Mouse (Mus musculus): Measurements from ENCODE around the gene Ncor2.

Gene Ncor2

DNA sequence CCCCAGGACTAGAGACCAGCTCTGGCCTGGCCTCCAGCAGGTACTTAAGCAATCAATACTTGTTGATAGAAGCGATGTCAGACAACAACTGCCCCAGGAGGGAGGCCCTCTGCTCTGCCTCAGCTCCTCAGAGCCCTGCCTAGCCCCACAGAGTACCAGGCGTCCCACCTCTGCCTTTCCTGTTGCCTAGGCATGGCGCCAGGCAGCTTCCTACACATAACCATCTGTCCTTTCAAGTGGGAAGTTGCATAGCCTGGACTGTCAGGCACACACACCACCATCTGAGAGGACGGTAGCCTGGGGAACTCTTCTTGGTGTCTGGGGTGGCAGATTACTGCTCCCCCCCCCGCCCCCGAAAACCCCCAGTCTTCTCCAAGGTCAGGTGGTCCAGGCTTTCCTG lies 182.2 kb downstream of the Ncor2 start:
- DNase-seq (ENCODE audit: low read depth in 1 of 2, low spot score in 2 of 2) = no peak

DNA sequence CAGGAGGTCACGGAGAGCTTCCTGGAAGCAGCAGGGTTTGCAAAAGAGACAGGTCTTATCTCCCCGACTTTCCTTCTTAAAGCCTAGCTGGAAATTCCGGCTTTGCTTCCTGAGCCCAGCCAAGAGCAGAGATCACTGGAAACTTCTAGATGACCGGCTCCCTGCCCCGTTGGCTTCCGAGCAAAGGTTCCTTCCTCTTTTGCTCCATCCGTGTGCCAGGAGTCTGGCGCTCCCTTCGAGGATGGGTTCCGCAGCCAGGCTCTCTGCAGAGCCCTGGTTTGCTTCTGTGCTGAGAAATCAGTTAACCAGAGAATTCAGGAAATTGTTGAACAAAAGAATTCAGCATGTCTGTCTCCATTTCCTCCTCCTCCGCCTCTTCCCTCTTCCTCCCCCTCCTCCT lies 186.1 kb downstream of the Ncor2 start:
- DNase-seq (ENCODE audit: low read depth in 1 of 2, low spot score in 2 of 2) = no peak

DNA sequence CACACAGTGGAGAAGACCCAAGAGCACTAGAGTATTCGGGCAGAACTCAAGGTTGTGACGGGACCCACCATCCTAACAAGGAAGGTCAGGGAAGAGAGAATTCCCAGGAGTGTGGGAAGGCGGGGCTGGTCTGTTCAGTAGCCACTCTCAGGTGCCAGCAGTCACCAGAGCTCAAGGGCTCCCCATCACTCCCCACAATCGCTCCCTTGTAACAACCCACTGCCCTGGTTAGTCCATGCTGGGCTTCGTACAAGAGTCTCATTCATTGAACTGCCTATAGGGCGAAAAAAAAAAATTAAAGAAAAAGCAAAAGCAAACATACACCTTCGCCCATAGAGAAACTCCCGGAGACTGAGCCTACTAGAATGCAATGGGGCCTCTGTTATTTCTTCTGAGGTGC lies 186.7 kb downstream of the Ncor2 start:
- no peak for DNase-seq (ENCODE audit: low read depth in 1 of 2, low spot score in 2 of 2)

DNA sequence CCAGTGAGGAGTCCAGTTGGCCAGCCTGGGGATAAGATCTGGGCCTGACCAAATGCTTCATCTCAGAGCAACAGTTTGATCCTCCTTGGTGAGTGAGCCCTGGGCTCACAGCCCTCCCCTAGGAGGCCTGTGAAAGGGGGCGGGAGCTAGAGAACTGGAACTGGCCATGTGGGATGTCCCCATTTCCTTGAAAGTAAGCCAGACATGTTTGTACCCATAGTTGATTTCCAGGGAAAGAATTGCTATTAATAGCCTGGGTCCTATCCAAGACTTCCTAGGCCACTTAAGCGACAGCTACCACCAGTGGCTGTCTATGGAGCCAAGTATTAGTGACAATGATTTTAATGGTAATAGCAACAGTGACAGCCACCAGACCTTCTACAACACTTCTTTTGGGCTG lies 189.3 kb downstream of the Ncor2 start:
- DNase-seq (ENCODE audit: low read depth in 1 of 2, low spot score in 2 of 2) = no peak

DNA sequence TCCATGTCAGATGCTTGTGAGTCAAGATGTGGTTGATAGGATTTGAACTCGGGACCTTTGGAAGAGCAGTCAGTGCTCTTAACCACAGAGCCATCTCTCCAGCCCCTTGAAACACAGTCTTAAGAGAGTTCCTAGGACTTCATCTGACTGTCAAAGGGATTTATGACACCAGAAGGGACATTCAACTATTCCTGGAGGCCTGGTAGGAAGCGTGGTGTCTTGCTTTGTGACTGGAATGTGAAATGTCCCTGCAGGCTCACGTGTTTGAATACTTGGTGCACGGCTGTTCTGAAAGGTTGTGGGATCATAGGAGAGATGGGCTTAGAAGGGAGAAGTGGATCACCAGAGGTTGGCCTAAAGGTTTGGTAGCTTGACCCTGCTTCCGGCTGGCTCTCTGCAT lies 192.4 kb downstream of the Ncor2 start:
- no peak for DNase-seq (ENCODE audit: low read depth in 1 of 2, low spot score in 2 of 2)

DNA sequence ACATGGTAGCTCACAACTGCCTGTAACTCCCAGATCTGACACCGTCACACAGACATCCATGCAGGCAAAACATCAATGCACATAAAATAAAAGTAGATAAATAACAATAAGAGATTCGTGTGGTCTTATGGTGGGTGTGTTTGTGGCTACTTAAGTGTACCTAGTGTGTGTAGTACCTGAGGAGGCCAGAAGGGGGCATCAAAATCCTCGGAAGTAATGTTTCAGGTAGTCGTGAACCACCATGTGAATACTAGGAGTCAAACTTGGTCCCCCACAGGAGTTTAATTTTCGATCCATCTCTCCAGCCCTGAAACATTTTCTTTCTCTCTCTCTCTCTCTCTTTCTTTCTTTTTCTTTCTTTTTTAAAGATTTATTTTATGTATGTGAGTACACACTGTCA lies 192.8 kb downstream of the Ncor2 start:
- no peak for DNase-seq (ENCODE audit: low read depth in 1 of 2, low spot score in 2 of 2)

DNA sequence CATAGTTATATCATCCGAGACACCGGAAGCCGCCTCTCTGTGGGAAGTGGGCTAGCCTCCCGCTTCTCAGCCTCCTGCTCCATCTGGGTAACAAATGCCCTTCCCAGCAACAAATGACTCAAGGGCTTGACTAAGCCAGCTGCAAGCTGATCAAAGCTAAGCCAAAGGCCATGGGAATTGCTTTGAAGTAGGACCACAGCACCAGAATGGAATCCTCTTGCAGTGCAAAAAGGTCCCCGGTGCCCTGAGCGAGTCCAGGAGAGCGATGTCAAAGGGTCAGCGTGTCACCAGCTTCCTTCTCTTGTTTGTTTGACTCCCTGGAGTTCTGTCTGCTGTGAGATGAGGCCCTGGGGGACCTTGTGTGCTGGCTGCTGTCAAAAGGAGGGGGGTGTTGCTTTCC lies 209.2 kb downstream of the Ncor2 start:
- DNase-seq (ENCODE audit: low read depth in 1 of 2, low spot score in 2 of 2) = no peak
